Mouse (Mus musculus) layer of hippocampus, adult 2 months (tissue): ENCODE data around the gene Mns1. TPM values are rescaled to one million over a fixed set of nuclear protein-coding genes. Genes with fewer than 3 reads are reported as not detected.
"Not testable (repeated sequence)": the region's sequence is repeated elsewhere in the genome, so short reads cannot be mapped to it uniquely, and the experiment has no call there.

Source experiments
- DNase-seq, 2 experiments: peaks; one replicate each; pipeline ENCODE4 v3.0.0; 2022; ENCODE audit warnings: low spot score in 2 of 2
- H3K27ac ChIP-seq: fragments of 200-600 bp; 2 replicates; pipeline ENCODE4 v1.8.1; 2022
- H3K4me3 ChIP-seq: fragments of 200-600 bp; 2 replicates; pipeline ENCODE4 v1.8.1; 2022; ENCODE audit warnings: mild to moderate bottlenecking
- CTCF ChIP-seq: fragments of 200-600 bp; conservative IDR thresholded peaks from 2 replicates; pipeline ENCODE4 v1.8.1; 2022; ENCODE audit warnings: antibody characterized with exemption, mild to moderate bottlenecking, moderate library complexity
- total RNA-seq, 2 experiments: library from RNA; stranded (reverse); gene quantifications; 2 replicates each; pipeline ENCODE4 v1.2.3; 2021

Gene Mns1
- total RNA-seq, 2 experiments from 2014 or later, result 1.2 to 2.4 TPM

GRCm38 (mm10) chr9:72440948-72441926 is 3.4 kb downstream of the Mns1 start:
- DNase-seq, result no peak
- Histone ChIP-seq H3K4me3 (no peak overlapping the region), H3K27ac (no peak overlapping the region)
- TF ChIP-seq CTCF, result no peak

- Histone ChIP-seq H3K4me3 (no peak overlapping the region), H3K27ac (no peak overlapping the region)
- no peak for DNase-seq
- no peak for TF ChIP-seq CTCF
Observed at GRCm38 (mm10) chr9:72441927-72442715, 4.3 kb downstream of the Mns1 start.

- no peak overlapping the region for H3K27ac ChIP-seq
- H3K4me3 ChIP-seq, result no peak overlapping the region
- peak; percentile 13 to 56 for DNase-seq
- peak; percentile 88 for TF ChIP-seq CTCF
Observed at GRCm38 (mm10) chr9:72448026-72448425, 10.2 kb downstream of the Mns1 start.

- Histone ChIP-seq H3K27ac (no peak overlapping the region), H3K4me3 (peak overlapping the region; percentile 36; the same call in 1 of the 2 replicates)
- TF ChIP-seq CTCF, result no peak
- DNase-seq, result no peak
Observed at GRCm38 (mm10) chr9:72449367-72449766, 11.6 kb downstream of the Mns1 start.

GRCm38 (mm10) chr9:72449841-72450240 is 12.0 kb downstream of the Mns1 start:
- Histone ChIP-seq H3K27ac (no peak overlapping the region), H3K4me3 (peak overlapping the region; percentile 36; the same call in 1 of the 2 replicates)
- no peak for DNase-seq
- no peak for TF ChIP-seq CTCF

- Histone ChIP-seq H3K27ac (no peak overlapping the region), H3K4me3 (no peak overlapping the region)
- no peak for TF ChIP-seq CTCF
- no peak for DNase-seq
Observed at GRCm38 (mm10) chr9:72450363-72450762, 12.6 kb downstream of the Mns1 start.

- no peak overlapping the region for H3K27ac ChIP-seq
- no peak for DNase-seq
- TF ChIP-seq CTCF, result no peak
- no peak overlapping the region for H3K4me3 ChIP-seq
Observed at GRCm38 (mm10) chr9:72451111-72451510, 13.3 kb downstream of the Mns1 start.

GRCm38 (mm10) chr9:72454281-72454680 is 16.5 kb downstream of the Mns1 start:
- DNase-seq, H3K27ac ChIP-seq, H3K4me3 ChIP-seq: not testable (repeated sequence)

- TF ChIP-seq CTCF, result peak; percentile 57
Observed at GRCm38 (mm10) chr9:72456374-72456773, 18.6 kb downstream of the Mns1 start.

GRCm38 (mm10) chr9:72458233-72458632 is 20.4 kb downstream of the Mns1 start:
- no peak overlapping the region for H3K27ac ChIP-seq
- peak; percentile 63 to 76 for DNase-seq
- peak; percentile 94 for TF ChIP-seq CTCF
- H3K4me3 ChIP-seq, result no peak overlapping the region

More at GRCm38 (mm10) chr9:72456374-72456773, 18.6 kb downstream of the Mns1 start:
- H3K27ac ChIP-seq, result no peak overlapping the region
- no peak for DNase-seq
- no peak overlapping the region for H3K4me3 ChIP-seq

GRCm38 (mm10) chr9:72459703-72460102 is 21.9 kb downstream of the Mns1 start:
- no peak overlapping the region for H3K27ac ChIP-seq
- TF ChIP-seq CTCF, result no peak
- no peak for DNase-seq
- no peak overlapping the region for H3K4me3 ChIP-seq

- Histone ChIP-seq H3K4me3 (no peak overlapping the region), H3K27ac (no peak overlapping the region)
- no peak for DNase-seq
- TF ChIP-seq CTCF, result no peak
Observed at GRCm38 (mm10) chr9:72460767-72461166, 23.0 kb downstream of the Mns1 start.

GRCm38 (mm10) chr9:72462427-72462826 is 24.6 kb downstream of the Mns1 start:
- no peak overlapping the region for H3K4me3 ChIP-seq
- no peak for DNase-seq
- no peak overlapping the region for H3K27ac ChIP-seq
- no peak for TF ChIP-seq CTCF
